Mouse (Mus musculus): ENCODE results near the gene Cwc25.

Cwc25 gene

GRCm38 (mm10) chr11:97766154-97766881 lies at the start of gene Cwc25:
Gene Cwc25, minus strand, starts transcription at chr11:97766556.
- peak; percentile 95 for DNase-seq (ENCODE audit: low spot score in 2 of 2)

- no peak for DNase-seq (ENCODE audit: low spot score in 2 of 2)
Observed at GRCm38 (mm10) chr11:97815736-97816135, 49.4 kb upstream of the Cwc25 start.

- no peak for DNase-seq (ENCODE audit: low spot score in 2 of 2)
Observed at GRCm38 (mm10) chr11:97813746-97814515, 47.6 kb upstream of the Cwc25 start.

GRCm38 (mm10) chr11:97813085-97813484 lies 46.7 kb upstream of the Cwc25 start:
- DNase-seq (ENCODE audit: low spot score in 2 of 2): no peak

GRCm38 (mm10) chr11:97812491-97812921 lies 46.1 kb upstream of the Cwc25 start:
- DNase-seq (ENCODE audit: low spot score in 2 of 2): no peak

GRCm38 (mm10) chr11:97811569-97812362 lies 45.4 kb upstream of the Cwc25 start:
- DNase-seq (ENCODE audit: low spot score in 2 of 2): no peak

GRCm38 (mm10) chr11:97810970-97811369 lies 44.6 kb upstream of the Cwc25 start:
- no peak for DNase-seq (ENCODE audit: low spot score in 2 of 2)

- DNase-seq (ENCODE audit: low spot score in 2 of 2): peak in 1 of 2 experiments; percentile 80
Observed at GRCm38 (mm10) chr11:97810356-97810755, 44.0 kb upstream of the Cwc25 start.

GRCm38 (mm10) chr11:97809235-97810121 lies 43.1 kb upstream of the Cwc25 start:
- no peak for DNase-seq (ENCODE audit: low spot score in 2 of 2)

- no peak for DNase-seq (ENCODE audit: low spot score in 2 of 2)
Observed at GRCm38 (mm10) chr11:97808621-97809234, 42.4 kb upstream of the Cwc25 start.

- no peak for DNase-seq (ENCODE audit: low spot score in 2 of 2)
Observed at GRCm38 (mm10) chr11:97808093-97808492, 41.7 kb upstream of the Cwc25 start.

- no peak for DNase-seq (ENCODE audit: low spot score in 2 of 2)
Observed at GRCm38 (mm10) chr11:97807626-97808025, 41.3 kb upstream of the Cwc25 start.

- DNase-seq (ENCODE audit: low spot score in 2 of 2): no peak
Observed at GRCm38 (mm10) chr11:97806613-97806964, 40.2 kb upstream of the Cwc25 start.

GRCm38 (mm10) chr11:97805662-97806612 lies 39.6 kb upstream of the Cwc25 start:
- DNase-seq (ENCODE audit: low spot score in 2 of 2): no peak

GRCm38 (mm10) chr11:97804841-97805661 lies 38.7 kb upstream of the Cwc25 start:
- DNase-seq (ENCODE audit: low spot score in 2 of 2): no peak

GRCm38 (mm10) chr11:97803847-97804246 lies 37.5 kb upstream of the Cwc25 start:
- no peak for DNase-seq (ENCODE audit: low spot score in 2 of 2)

- no peak for DNase-seq (ENCODE audit: low spot score in 2 of 2)
Observed at GRCm38 (mm10) chr11:97802495-97802894, 36.1 kb upstream of the Cwc25 start.

GRCm38 (mm10) chr11:97802194-97802470 lies 35.8 kb upstream of the Cwc25 start:
- no peak for DNase-seq (ENCODE audit: low spot score in 2 of 2)

Data from urinary bladder, postnatal 36 days (tissue).